Mouse (Mus musculus): ENCODE results near the gene Ankrd11.

GRCm38 (mm10) chr8:122949701-122950100 is 92.4 kb downstream of the Ankrd11 start:
- TF ChIP-seq POLR2A (IDR thresholded peaks at IDR 0.05; ENCODE audit: borderline replicate concordance, extremely low read depth, low read depth, low read length) (no peak), CTCF (IDR thresholded peaks at IDR 0.05; ENCODE audit: insufficient read depth, low read length) (no peak)
